Mouse (Mus musculus) adrenal gland, postnatal 4 days (tissue): ENCODE results near the gene H3f3a. TPM values are rescaled to one million over a fixed set of nuclear protein-coding genes. Genes with fewer than 3 reads are reported as not detected.

ENCODE experiments used
- DNase-seq, 2 experiments: peaks; one replicate each; pipeline ENCODE4 v3.0.0; 2021 to 2022; ENCODE audit warnings: low spot score in 2 of 2, mixed read lengths in 2 of 2
- total RNA-seq, 2 experiments: library from RNA; stranded (reverse); gene quantifications; 2 replicates each; pipeline ENCODE4 v1.2.3; 2021

H3f3a gene
- total RNA-seq, 2 experiments from 2014 or later, result 1,038 to 1,039 TPM

DNA sequence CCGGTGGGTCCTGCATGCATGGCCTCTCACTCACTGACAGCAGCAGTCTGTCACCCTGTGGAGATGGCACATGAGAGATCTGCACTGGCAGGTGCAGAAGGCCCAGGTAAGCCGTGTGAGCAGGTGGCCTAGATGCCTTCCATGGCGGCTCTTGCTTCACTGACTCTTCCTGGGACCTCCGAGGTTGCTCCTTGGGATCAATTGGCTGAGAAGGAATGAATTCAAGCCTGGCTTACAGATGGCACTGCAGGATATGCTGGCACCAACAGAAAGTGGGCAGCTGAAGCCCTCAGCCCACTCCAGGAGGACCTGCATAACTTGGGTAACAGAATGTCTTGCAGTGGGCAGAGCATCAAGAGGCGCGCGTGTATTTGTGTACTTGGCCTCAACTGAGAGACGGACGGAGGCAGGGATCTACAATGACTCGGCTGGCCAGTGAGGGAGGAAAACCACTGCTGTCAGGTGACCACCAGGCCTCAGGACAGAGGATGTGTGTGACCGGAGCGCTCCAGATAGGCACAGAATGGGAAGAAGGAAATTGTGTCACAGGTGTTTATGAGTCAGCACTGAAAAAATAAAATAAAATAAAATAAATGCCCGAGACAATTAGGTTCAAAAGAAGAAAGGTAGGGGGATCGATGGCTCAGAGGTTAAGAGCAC lies 21.8 kb downstream of the H3f3a start:
- DNase-seq, result no peak

DNA sequence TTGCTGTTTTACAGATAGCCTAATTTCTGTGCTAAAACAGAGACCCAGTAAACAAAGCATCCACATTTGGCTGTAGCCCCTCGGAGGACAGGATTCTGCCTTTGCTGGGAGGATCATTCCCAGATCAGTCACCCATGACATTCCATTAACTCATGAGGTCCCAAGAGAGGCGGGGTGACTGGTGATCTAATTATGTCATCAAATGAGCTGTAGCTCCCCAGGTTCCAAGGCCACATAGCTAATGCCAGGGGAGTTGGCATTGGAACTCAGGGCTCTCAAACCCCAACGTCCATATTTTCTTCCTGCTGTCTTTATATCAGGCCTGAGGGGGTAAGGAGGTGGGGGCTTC lies 30.2 kb downstream of the H3f3a start:
- no peak for DNase-seq

DNA sequence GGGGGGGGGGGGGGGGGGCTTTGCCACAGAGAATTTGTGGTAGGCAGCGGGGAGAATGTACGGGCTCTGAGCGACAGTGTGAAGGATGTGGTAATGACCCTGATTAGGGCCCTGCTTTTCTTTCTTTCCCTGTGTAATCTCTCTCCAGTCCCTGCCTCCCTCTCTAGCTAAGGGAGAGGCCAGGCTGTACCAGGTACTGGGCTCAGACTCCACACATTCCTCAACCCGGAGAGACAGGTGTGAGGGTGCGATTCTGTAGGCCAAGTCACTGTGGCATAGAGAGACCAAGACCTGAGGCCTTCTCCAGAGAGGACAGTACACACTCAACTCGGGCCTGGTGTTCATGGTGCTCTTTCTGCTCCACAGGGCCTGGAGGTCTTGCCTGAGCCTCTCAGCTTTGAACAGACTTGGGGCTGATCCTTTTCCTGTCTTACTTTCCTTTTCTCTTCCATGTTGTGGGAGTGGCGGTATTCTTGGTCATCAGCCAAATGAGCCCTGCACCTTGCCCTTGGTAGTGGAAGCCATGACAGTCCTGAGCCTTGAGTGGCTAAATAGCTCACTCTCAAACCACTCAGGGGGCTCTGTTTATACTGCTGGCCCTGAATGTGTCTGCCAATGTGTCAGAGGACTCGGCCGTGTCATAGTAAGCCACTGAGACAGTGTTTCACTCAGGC lies 30.7 kb downstream of the H3f3a start:
- no peak for DNase-seq

DNA sequence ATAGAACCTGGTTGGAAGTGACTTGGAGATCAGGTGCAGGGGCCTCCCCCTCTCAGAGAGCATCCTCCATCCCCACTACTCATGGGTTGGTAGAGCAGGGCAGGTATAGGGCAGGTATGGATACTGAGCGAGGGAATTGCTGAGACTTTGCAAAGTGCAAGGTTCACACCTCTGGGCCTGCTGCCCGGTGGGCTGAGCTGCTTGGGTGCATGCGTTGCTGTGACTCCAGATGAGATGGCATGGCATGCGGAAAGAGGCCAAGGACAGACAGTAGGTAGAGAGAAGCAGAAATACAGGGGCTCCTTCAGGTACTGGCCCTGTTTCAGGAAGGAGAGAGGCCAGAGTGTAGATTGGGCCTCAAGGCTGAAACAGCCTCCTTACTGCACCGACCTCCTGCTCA lies 32.5 kb downstream of the H3f3a start:
- no peak for DNase-seq

DNA sequence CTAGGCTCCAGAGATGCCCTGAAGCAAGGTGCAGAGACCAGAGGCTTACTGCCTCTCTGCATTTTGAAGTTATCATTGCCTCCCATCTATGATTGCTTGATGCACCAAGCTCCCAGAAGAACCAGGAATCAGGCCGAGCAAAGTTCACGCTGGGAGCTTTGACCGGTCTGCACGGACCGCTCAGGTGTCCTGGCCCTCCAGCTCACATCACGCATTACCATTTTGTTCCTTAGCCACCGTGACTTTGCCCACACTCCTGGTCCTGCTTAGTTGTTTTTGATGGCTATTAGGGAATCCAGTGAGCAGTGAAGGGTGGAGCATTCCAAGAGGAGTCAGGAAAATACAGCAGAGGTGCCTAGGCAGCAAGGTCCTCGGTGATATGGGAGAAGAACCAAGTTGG lies 33.5 kb downstream of the H3f3a start:
- no peak for DNase-seq

DNA sequence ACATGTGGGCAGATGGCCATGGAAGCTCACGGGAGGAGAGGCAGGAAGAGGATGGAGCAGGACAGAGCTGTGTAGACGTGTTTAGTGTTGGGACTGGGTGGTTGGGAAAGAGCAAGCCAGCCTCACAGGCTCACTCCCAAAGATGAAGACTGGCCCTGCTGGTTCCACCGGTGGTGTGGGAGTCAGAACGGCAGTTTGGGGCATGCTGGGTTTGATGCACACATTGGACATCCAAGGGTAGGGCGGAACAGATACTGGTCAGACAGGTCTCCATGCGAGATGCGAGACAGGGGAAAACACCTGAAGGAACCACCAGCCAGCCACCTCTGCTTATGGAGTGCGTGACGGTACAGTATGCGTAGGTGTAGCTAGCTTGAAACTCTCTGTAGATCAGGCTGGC lies 34.8 kb downstream of the H3f3a start:
- DNase-seq, result no peak

DNA sequence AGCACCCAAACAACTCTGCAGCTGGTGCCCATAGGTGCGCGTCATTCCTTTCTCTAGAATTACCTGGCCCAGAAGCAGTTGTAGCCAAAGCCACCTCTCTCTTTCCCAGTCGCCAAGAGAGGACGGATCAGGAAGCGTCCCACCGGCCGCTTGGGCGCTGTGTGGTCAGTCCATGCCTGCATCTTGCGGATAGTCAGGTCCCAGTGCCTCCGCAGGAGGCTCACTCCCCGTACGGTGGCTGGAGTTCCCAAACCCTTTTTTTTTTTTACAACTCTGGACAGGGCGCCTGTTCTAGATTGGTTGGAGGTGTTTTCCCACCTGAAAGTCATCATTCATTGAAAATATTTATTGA lies 35.4 kb downstream of the H3f3a start:
- no peak for DNase-seq

DNA sequence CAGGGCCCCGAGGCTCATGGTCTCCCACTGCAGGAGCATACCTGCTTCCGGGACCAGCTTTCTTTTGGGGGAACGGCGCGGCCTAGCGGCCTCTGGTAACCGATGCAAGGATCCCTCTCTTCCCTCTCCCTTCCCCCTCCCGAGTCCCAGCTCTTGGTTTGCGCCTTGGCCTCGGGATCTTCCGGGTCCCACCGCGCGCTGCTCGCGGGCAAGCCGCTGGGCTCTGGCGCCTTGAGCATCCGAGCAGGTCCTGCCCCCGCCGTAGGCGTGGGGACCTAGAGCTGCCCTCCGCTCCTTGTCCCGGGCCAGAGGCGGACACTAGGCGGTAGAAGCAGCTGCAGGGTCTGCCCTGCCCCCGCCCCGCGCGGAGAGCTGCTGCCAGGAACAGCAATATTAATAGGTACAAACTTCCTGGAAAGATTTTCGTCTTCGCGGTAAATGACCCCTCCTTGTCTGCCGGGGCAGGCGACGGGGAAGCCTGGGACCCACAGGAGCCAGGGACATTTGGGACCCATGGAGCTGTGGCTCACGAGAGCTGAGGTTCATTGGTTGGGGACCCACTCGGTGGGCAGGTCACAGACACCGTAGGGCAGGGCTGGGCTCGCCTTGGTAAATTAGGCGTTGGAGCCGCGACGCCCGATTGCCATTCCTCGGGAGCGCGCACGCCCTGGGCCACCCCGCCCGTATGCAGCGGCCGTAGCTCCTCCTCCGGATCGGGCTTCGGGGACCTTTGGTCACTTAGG lies 35.9 kb downstream of the H3f3a start:
- peak; percentile 66 to 75 for DNase-seq

DNA sequence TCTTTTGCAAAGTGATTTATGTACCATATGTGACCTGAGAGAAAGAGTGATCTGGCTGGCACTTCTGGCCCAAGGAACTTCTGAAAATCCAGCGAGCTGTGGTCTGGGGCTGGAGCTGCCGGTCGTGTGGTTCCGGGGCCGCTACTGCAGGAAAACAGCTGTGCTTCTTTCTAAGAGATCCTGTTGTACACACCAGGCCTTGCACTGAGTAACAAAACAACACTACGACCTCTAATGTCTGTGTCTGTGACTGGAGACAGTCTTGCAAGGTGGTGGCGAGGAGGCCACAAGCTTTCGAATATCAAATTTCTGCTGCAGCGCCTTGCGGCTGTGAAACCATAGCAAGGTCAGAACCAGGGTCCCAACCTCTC lies 36.5 kb downstream of the H3f3a start:
- no peak for DNase-seq

DNA sequence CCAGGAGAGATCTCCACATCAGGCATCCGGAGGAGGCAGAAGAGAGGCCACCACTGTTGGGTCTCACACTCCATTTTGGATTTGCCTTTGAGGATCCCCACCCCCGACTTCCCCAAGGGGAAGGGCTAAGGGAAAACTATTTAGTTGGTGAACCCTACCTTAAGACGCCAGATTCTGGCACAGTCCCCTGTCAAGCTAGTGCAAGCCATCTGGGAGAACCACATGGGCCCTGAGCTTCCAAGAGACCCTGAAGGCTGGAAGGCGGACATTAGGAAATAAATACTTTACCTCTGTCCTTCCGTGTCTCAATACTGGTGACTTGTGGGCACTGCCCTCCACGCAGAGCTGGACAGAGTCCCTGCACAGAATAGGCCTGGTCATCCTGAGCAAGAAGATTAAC lies 37.2 kb downstream of the H3f3a start:
- DNase-seq, result no peak

DNA sequence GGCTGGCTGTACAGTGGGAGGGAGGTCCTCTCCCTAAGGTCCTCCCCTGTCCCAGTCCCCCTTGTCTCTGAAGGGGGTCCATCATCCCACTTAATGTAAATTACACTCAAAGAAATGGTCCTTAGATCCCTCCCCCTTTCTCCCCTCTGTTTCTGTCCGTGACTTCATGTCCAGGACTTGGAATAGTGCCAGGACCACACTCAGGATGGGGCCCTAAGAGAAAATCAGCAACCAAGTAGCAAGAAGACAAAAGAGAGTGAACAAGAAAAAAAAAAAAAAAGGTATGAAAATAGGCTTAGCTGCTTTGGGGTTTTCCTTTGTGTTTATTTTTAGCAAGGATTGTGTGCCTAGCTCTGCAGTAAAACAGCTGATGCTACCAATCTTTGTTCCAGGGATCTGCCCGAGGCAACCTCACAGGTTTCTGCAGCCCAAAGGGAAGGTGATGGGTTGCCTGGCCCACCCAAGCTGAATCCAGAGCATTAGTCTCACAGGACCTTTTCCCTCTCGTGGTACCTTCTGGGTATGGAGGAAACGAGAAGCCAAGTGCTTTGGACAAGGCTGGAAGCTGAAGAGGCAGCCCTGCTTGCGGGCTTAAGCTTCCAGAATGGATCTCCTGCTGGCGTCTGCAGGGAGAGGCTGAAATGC lies 37.8 kb downstream of the H3f3a start:
- no peak for DNase-seq

DNA sequence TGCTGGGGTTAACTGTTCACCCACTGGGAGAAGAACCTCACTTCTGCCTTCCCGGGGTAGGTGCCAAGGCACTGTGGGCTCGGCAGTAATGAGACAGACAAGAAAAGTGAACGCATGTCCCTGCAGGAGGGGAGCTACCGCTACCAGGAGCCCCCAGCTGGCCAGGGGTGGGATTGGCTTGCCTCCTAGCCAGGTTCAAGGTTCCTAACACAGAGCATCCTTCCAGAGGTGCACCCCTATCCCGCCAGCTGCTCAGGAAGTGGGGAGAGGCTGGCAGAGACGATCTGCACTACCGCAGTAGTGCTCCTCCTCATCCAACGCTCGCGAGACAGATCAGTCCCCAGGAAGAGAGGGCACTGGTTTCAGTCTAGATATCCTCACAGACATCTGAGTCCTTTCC lies 38.4 kb downstream of the H3f3a start:
- no peak for DNase-seq

DNA sequence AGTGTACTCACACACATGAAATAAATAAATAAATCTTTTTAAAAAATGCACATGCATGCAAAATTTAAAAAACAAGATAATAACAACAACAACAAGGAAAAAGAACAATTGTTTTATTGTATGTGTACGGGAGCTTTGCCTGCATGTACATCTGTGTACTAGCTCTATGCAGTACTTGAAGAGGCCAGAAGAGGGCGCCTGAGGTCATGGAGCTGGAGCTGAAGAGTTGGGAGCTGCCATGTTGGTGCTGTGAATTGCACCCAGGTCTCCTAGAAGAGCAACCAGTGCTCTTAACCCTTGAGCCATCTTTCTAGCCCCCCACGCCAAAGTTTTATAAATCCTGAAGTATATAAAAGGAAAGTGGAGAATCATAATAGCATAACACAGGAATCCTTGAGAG lies 39.1 kb downstream of the H3f3a start:
- no peak for DNase-seq

DNA sequence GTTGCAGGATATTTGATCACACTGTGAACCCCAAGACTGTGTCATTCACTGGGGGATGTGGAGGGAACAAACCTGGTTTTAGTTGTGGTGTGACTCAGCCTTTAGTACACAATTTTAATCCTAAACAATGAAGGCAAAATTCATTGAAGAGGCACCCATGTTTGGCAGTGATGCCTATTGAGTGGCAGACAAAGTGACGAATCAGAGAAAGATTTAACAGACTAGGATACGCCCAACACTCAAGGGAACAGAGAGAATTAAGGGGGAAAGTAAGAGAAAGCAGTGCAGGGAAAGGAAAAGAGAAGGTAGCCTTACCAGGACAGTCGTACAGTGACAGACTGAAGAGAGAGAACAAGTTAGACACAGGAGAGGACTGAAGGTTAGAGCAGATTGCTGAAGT lies 41.5 kb downstream of the H3f3a start:
- DNase-seq, result no peak

DNA sequence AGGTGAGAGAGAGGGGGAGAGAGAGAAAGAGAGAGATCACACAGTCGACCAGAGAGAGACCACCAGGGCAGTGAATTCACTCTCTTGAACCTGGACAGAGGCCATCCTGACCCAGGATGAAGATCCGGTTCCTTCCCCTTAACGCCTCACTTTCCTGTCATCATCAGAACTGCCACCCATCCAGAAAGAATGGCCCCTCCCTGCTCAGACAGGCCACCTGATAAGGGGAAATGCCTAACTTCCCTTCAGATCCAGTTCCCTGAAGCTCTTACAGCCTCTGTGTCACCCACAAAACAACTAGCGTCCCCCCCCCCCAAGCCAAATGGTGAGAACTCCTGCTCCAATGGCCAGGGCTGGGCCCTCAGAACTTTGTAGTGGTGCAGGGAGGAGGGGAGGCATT lies 42.0 kb downstream of the H3f3a start:
- DNase-seq, result no peak

DNA sequence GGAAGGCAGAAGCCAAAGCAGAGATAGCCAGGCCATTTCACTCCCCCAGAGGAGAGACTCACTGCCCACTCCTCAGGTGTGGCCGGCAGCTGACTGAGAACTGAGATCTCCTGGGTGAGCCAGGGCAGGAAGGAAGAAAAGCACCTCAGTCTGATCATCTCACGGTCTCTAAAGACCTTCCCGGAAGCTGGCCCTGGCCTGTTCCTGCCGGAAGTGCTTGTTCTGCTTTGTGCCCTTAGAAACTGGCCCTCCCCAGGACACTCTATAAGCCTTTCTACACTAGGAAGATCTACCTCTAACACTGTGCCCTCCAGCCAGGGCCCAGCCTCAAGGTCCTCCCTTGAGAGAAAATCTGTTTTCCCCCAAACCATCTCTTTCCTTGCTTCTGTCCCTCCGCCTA lies 42.4 kb downstream of the H3f3a start:
- no peak for DNase-seq

DNA sequence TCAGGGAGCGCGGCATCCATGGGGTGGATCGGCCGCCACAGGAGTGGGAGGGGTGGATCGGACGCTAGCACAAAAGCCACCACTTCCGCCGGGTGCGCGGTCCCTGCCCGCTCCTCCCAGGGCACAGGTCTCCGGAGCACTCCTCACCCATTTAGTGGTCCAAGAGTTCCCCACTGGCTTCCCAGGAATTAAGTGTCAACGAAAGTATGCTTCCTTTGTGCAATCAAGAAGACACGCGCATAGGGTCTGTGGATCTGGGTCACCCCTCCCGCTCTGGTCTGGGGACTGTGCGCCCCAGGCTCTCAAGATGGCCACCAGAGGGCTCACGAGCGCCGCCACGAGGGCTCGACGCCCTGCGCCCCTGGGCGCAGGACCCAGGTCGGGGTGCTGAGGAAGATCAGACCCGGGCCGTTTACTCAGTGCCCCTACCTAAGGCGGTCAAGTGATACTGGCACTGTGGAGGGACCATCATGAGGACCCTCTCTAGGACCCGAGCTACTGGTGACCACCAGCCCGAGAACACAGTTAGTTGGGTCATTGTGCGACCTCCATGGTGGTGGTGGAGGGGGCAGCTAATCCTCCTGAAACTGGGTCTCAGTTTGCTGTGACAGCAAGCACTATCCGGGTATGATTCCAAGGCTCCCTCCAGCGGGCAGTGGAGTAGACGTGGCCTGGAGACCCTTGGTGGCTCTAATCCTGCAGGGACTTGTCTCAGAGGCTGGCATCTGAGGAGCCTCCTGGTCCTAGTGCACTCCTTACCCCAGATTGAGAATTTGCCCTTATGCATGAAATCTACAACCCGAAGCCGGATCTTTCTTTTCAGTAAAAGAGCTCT lies 45.2 kb downstream of the H3f3a start:
- peak; percentile 56 to 70 for DNase-seq

DNA sequence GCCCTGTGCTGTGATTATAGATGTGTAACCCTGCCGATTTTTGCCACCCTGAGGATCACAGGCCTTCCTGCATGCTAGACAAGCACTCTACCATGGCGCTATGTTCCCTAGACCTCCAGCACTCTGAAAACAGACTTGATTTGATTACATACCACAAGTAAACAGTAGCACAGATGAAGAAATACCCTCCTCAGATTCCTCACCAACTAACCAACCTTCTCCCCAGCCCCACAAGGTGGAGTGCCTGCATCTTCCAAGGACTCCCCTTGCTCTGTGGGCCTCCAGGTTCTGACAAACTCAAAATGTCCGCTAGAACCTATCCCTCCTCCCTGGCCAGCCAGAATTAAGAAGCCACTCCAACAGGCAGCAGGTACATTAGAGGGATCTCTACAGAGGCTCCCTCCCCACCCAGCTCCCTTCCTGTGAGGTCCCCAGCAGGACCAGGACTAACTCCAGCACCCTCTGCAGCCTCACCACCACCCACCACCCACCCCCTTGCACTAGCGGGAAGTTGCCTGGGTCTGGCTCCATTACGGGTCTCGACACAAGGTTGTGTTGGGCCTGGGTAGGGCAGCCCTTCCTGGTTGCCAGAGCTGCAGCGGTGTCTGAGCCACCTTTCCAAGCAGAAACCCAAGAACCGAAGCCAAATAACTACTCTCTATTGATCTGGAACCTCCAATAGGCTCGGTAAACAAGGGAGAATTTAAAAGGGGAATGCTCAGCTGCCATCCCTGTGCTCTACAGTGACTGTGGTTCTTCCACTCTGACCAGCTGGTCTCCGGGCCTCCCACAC lies 46.0 kb downstream of the H3f3a start:
- DNase-seq, result no peak

DNA sequence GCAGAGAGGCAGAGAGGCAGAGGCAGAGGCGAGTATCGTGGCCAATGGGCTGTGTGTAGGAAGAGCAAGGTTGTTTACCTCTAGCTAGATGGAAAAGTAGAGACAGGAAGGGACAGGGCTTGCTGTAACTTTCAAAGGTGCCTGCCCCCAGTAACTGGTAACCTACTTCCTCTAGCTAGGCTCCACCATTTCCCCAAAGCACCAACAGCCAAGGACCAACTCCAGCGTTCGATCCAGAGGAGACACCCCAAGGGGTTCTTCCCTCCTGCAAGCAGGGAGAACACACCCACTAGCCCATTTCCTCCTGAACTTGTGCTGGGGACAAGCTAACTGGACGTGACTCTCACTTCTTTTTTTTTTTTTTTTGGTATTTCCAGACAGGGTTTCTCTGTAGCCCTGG lies 47.2 kb downstream of the H3f3a start:
- DNase-seq, result no peak

DNA sequence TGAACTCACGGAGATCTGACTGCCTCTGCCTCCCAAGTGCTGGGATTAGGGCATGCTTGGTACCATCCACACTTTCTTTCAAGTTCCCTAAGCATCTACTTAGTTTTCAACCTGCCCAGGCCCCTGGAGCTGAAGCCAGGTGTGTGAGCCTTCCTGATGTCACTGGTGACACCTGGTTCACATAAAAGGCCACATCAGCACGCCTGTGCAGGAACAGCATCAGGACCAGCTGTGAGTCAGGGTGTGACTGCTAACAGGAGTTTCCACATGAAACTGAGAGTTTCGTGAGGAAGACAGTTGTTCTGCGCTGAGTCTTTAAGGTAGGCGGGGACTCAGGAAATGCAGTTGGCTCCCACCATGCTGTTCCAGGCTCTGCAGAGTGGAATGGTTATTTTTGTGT lies 48.4 kb downstream of the H3f3a start:
- no peak for DNase-seq

DNA sequence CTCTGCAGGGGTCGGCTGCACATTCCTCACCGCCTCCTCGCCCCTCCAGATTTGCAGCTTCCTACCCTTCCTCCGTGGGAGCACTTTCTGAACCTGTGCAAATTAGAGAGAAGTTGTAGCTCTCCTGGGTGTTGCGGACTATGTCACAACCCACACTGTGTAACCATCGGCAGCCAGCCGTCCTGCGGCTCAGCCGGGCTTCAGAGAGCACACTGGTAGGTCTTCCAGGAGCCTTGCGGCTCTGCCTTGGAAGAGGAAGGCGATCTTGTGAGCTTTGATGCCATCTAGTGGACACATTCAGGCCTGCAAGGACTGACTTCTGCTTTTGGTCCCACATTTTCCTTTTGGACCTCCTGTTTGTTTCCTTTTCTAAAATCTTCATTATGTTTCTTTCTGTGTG lies 49.9 kb downstream of the H3f3a start:
- peak in 1 of 2 experiments; percentile 60 for DNase-seq
